Mouse (Mus musculus): ENCODE measurements around the gene Eif4e. TPM values are rescaled to one million over a fixed set of nuclear protein-coding genes. Genes with fewer than 3 reads are reported as not detected.
"Not testable (repeated sequence)": the region's sequence is repeated elsewhere in the genome, so short reads cannot be mapped to it uniquely, and the experiment has no call there.

Gene Eif4e
- total RNA-seq, 4 experiments from 2014 or later: 109 to 133 (median 125) TPM

GRCm38 (mm10) chr3:138515656-138516370, 10.2 kb upstream of the Eif4e start:
- no peak for DNase-seq (ENCODE audit: low spot score in 2 of 2)

GRCm38 (mm10) chr3:138517881-138518280, 8.1 kb upstream of the Eif4e start:
- no peak for DNase-seq (ENCODE audit: low spot score in 2 of 2)

- no peak for DNase-seq (ENCODE audit: low spot score in 2 of 2)
Observed at GRCm38 (mm10) chr3:138519218-138519617, 6.8 kb upstream of the Eif4e start.

GRCm38 (mm10) chr3:138523956-138524355, 2.0 kb upstream of the Eif4e start:
- no peak for DNase-seq (ENCODE audit: low spot score in 2 of 2)

- no peak for DNase-seq (ENCODE audit: low spot score in 2 of 2)
Observed at GRCm38 (mm10) chr3:138525494-138525893, 485 bp upstream of the Eif4e start.

- DNase-seq (ENCODE audit: low spot score in 2 of 2): peak; percentile 94 to 96
Observed at GRCm38 (mm10) chr3:138526916-138527666, 1.1 kb downstream of the Eif4e start.

- peak; percentile 39 to 58 for DNase-seq (ENCODE audit: low spot score in 2 of 2)
Observed at GRCm38 (mm10) chr3:138527667-138528231, 1.8 kb downstream of the Eif4e start.

GRCm38 (mm10) chr3:138528265-138528664, 2.3 kb downstream of the Eif4e start:
- DNase-seq (ENCODE audit: low spot score in 2 of 2): no peak

- DNase-seq (ENCODE audit: low spot score in 2 of 2): no peak
Observed at GRCm38 (mm10) chr3:138530578-138531478, 4.8 kb downstream of the Eif4e start.

- DNase-seq (ENCODE audit: low spot score in 2 of 2): no peak
Observed at GRCm38 (mm10) chr3:138531479-138532181, 5.7 kb downstream of the Eif4e start.

GRCm38 (mm10) chr3:138532764-138533163, 6.8 kb downstream of the Eif4e start:
- no peak for DNase-seq (ENCODE audit: low spot score in 2 of 2)

- DNase-seq (ENCODE audit: low spot score in 2 of 2): no peak
Observed at GRCm38 (mm10) chr3:138536031-138536430, 10.1 kb downstream of the Eif4e start.

GRCm38 (mm10) chr3:138542621-138543020, 16.6 kb downstream of the Eif4e start:
- DNase-seq (ENCODE audit: low spot score in 2 of 2): no peak

GRCm38 (mm10) chr3:138544117-138544516, 18.1 kb downstream of the Eif4e start:
- DNase-seq (ENCODE audit: low spot score in 2 of 2): no peak

- no peak for DNase-seq (ENCODE audit: low spot score in 2 of 2)
Observed at GRCm38 (mm10) chr3:138546678-138547077, 20.7 kb downstream of the Eif4e start.

- DNase-seq (ENCODE audit: low spot score in 2 of 2): no peak
Observed at GRCm38 (mm10) chr3:138549045-138549444, 23.1 kb downstream of the Eif4e start.

GRCm38 (mm10) chr3:138550336-138551123, 24.6 kb downstream of the Eif4e start:
- peak in 1 of 2 experiments; percentile 10 for DNase-seq (ENCODE audit: low spot score in 2 of 2)

- not testable (repeated sequence) for DNase-seq (ENCODE audit: low spot score in 2 of 2)
Observed at GRCm38 (mm10) chr3:138555279-138555678, 29.3 kb downstream of the Eif4e start.

- no peak for DNase-seq (ENCODE audit: low spot score in 2 of 2)
Observed at GRCm38 (mm10) chr3:138558529-138558928, 32.5 kb downstream of the Eif4e start.

- no peak for DNase-seq (ENCODE audit: low spot score in 2 of 2)
Observed at GRCm38 (mm10) chr3:138560242-138560641, 34.3 kb downstream of the Eif4e start.
